Mouse (Mus musculus) heart, postnatal 0 days (tissue): ENCODE results near the gene Hao1. TPM values are rescaled to one million over a fixed set of nuclear protein-coding genes. Genes with fewer than 3 reads are reported as not detected.

ENCODE experiments used
- ATAC-seq: fragments of 200-750 bp; cut with Nextera tagmentation; 2 replicates; pipeline ENCODE4 v1.8.0; 2017; ENCODE audit warnings: low read depth, moderate number of reproducible peaks, moderate library complexity; ENCODE audit not compliant: insufficient read depth
- DNase-seq: peaks from one replicate; pipeline ENCODE4 v3.0.0-alpha.2; 2016; ENCODE audit warnings: low spot score
- H3K27ac ChIP-seq: fragments of 300-500 bp; sonication (generic); 2 replicates; pipeline ENCODE4 v1.5.1; 2014; ENCODE audit warnings: low read depth, mild to moderate bottlenecking
- H3K27me3 ChIP-seq: fragments of 300-500 bp; sonication (generic); 2 replicates; pipeline ENCODE4 v1.6.1; 2014; ENCODE audit warnings: low read length, mixed read lengths; ENCODE audit not compliant: control insufficient read depth, insufficient read depth
- H3K36me3 ChIP-seq: fragments of 300-500 bp; sonication (generic); replicated peaks from 2 replicates; pipeline ENCODE4 v1.6.1; 2014; ENCODE audit warnings: low read length, mixed read lengths; ENCODE audit not compliant: control insufficient read depth, insufficient read depth
- H3K4me1 ChIP-seq: fragments of 300-500 bp; sonication (generic); 2 replicates; pipeline ENCODE4 v1.6.1; 2014; ENCODE audit warnings: antibody characterized with exemption; ENCODE audit not compliant: control insufficient read depth, insufficient read depth
- H3K4me2 ChIP-seq: fragments of 300-500 bp; sonication (generic); 2 replicates; pipeline ENCODE4 v1.6.1; 2014; ENCODE audit warnings: low read depth, mild to moderate bottlenecking, low read length, moderate library complexity
- H3K4me3 ChIP-seq: fragments of 300-500 bp; sonication (generic); 2 replicates; pipeline ENCODE4 v1.5.1; 2014; ENCODE audit warnings: low read depth, low read length
- H3K9ac ChIP-seq: fragments of 300-500 bp; sonication (generic); replicated peaks from 2 replicates; pipeline ENCODE4 v1.6.1; 2014; ENCODE audit warnings: low read depth, low read length, mixed read lengths
- H3K9me3 ChIP-seq: fragments of 300-500 bp; sonication (generic); replicated peaks from 2 replicates; pipeline ENCODE4 v1.6.1; 2016; ENCODE audit warnings: low read length; ENCODE audit not compliant: control insufficient read depth
- CTCF ChIP-seq: IDR thresholded peaks from 2 replicates; pipeline ENCODE4 v1.5.1; 2016; ENCODE audit warnings: antibody characterized with exemption, control low read depth, low read depth
- EP300 ChIP-seq: IDR thresholded peaks from 2 replicates; pipeline ENCODE4 v1.6.1; 2016; ENCODE audit warnings: antibody characterized with exemption, low read depth
- WGBS: fragments of 180-500 bp; shearing (Covaris S2); extraction: QIAGEN DNeasy Blood & Tissue Kit; methylation state at CpG from one replicate; pipeline ENCODE4 v1.1.7; 2014; 5-methylcytosine and 5-hydroxymethylcytosine counted together
- polyA plus RNA-seq: library from polyadenylated mRNA; unstranded; fragments of >200 nt; fragmentation: Nextera tagmentation; extraction: Ambion mirVana; gene quantifications from 2 replicates; pipeline ENCODE4 v1.2.1, GENCODE M21; 2015
- total RNA-seq: library from RNA; depleted of rRNA; stranded (reverse); fragments of >200 nt; gene quantifications from 2 replicates; pipeline ENCODE4 v1.2.3, GENCODE M21; 2014; ENCODE audit warnings: low replicate concordance; rRNA removed

Gene Hao1
- total RNA-seq (not detected in 2 replicates), polyA plus RNA-seq (0.07 and 0.11 TPM in 2 replicates)

GRCm38 (mm10) chr2:134554221-134554727, at the start of gene Hao1:
TSS of gene Hao1 (minus strand) at chr2:134554368.
- no peak within 1 kb of the TSS for H3K27ac ChIP-seq
- H3K9ac ChIP-seq = no peak within 1 kb of the TSS
- H3K36me3 ChIP-seq = no peaks in the 10 kb centered on the region
- no peak within 1 kb of the TSS for H3K4me2 ChIP-seq
- TF ChIP-seq EP300 (no peak), CTCF (no peak)
- no peak within 1 kb of the TSS for H3K4me3 ChIP-seq
- H3K4me1 ChIP-seq = no peaks in the 10 kb centered on the region
- ATAC-seq (no peak), DNase-seq (no peak)
- 75% methylated on average over 8 of the region's 8 CpGs for WGBS
- H3K27me3 ChIP-seq = no peaks in the 10 kb centered on the region
- no peaks in the 10 kb centered on the region for H3K9me3 ChIP-seq

DNA sequence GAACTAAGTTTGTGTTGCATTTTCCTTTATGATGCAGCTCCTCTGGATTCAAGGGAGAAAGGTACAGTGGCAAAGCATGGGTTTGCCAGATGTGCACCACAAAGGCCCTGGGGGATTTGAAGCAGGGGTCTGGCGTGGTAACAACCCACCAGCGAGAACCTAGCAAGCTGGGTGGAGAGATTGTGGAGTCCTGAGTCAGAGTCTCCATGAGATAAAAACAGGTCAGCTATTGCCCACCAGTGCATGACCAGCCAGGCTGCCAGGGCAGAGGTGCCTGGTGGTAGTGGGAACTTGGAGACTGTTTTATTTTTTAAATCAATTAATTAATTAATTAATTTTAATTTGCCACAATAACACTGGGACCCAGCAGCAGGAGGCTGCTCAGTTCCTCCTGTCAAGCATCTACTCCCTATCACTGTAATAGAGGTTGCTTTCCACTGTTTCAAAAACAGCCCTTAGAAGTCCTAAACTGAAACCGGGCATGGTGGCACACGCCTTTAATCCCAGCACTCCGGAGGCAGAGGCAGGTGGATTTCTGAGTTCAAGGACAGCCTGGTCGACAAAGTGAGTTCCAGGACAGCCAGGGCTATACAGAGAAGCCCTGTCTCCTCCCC, 37.0 kb upstream of the Hao1 start:
- Histone ChIP-seq H3K9me3 (no peaks in the 10 kb centered on the region), H3K36me3 (peaks cover 8% of the 10 kb centered on the region; the same call in 1 of the 2 replicates), H3K4me3 (no peak overlapping the region), H3K9ac (no peak overlapping the region), H3K27ac (no peak overlapping the region), H3K4me2 (no peak overlapping the region), H3K27me3 (no peaks in the 10 kb centered on the region), H3K4me1 (no peaks in the 10 kb centered on the region)
- DNase-seq (no peak), ATAC-seq (no peak)
- TF ChIP-seq EP300 (no peak), CTCF (no peak)
- 88% methylated on average over 6 of the region's 6 CpGs for WGBS

DNA sequence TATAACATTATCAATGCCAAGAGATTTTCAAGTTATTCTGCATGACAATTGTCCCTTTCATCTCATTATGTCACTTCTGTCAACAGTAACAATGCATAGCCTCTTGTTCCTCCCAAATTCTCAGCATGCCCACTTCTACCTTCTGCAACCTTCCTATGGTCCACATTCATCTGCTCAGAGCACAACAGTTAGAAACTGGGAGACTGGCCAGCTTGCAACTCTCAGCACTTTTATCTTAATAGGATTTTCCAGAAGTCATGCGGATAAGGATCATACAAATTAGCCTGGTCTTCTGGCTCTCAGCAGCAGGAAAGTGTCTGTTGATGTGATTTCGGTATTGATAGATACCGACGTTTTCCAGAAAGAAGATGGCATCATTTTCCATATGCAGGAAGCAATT, 31.1 kb upstream of the Hao1 start:
- Histone ChIP-seq H3K9ac (no peak overlapping the region), H3K4me3 (no peak overlapping the region), H3K4me2 (no peak overlapping the region), H3K36me3 (no peaks in the 10 kb centered on the region), H3K4me1 (no peaks in the 10 kb centered on the region), H3K27ac (no peak overlapping the region), H3K9me3 (no peaks in the 10 kb centered on the region), H3K27me3 (no peaks in the 10 kb centered on the region)
- 33% methylated on average over 4 of the region's 4 CpGs for WGBS
- DNase-seq = no peak
- no peak for ATAC-seq
- TF ChIP-seq CTCF (no peak), EP300 (no peak)

DNA sequence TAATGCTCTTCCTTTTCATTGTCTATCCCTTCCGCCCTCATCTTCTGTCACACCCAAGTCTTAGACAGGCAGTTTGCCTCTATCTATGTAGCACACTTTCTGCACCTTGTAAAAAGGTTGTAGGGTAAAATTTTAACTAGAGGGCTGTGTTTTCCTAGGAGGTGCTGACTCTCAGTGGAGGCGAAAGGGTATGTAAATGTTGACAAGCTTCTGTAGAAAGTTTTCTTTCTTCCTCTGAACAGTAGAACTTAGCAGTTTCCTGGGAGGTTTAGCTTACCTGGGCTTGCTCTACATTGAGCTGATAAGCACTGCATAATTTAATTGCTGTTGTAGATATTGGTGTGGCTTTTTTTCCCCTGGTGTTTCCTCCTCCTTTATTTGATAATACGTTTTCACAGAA, 5.3 kb upstream of the Hao1 start:
- no peak for DNase-seq
- Histone ChIP-seq H3K4me3 (no peak overlapping the region), H3K36me3 (no peaks in the 10 kb centered on the region), H3K27ac (no peak overlapping the region), H3K9me3 (no peaks in the 10 kb centered on the region; the same call in 1 of the 2 replicates), H3K9ac (no peak overlapping the region), H3K4me2 (no peak overlapping the region), H3K4me1 (no peaks in the 10 kb centered on the region), H3K27me3 (no peaks in the 10 kb centered on the region)
- TF ChIP-seq CTCF (no peak), EP300 (no peak)
- no peak for ATAC-seq
- 80% methylated on average over 3 of the region's 3 CpGs for WGBS

DNA sequence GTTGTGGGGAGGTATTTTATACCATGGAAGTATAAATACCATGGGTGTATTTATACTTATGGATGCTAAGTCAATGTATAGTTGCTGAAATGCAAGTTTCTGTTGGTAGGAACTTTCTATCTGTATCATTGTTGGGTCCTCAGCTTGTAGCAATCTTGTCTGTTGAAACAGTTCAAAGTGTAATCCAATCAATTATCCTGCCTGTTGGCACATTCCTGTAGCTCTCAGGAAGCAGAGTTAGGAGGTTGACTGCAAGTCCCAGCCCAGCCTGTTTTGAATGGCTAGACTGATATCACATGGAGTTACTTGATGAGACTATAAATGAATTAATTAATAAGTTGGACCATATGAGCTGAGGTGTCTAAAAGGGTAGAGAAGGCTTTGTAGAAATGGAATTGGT, 1.8 kb downstream of the Hao1 start:
- DNase-seq = no peak
- Histone ChIP-seq H3K4me2 (no peak overlapping the region), H3K27ac (no peak overlapping the region)

DNA sequence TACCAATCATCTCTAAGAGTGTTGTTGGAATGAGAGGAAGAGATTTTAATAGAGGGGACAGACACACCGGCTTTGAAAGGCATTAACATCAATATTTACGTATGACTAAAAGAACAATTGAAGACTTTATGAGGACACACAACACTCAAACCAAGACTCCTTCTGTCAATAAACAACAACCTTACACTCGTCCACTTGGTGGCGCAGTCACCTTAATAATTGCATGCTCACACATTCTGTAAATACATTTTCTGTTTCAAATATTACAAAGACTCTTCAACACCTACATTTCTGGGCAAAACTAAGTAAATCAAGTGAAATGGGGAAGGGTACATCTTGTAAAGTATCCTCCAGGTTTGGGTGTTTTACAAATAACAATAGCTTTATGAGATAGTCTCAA, 4.4 kb downstream of the Hao1 start:
- DNase-seq (peak; percentile 34), ATAC-seq (no peak)
- no peak overlapping the region for H3K9ac ChIP-seq
- 20% methylated on average over 4 of the region's 4 CpGs for WGBS
- TF ChIP-seq EP300 (no peak), CTCF (peak; percentile 78)
- H3K9me3 ChIP-seq = no peaks in the 10 kb centered on the region
- H3K4me2 ChIP-seq = no peak overlapping the region
- no peaks in the 10 kb centered on the region for H3K27me3 ChIP-seq
- H3K27ac ChIP-seq = no peak overlapping the region
- no peak overlapping the region for H3K4me3 ChIP-seq
- H3K36me3 ChIP-seq = no peaks in the 10 kb centered on the region
- H3K4me1 ChIP-seq = no peaks in the 10 kb centered on the region

More for the DNA sequence above, 1.8 kb downstream of the Hao1 start:
- Histone ChIP-seq H3K9me3 (no peaks in the 10 kb centered on the region), H3K4me3 (no peak overlapping the region), H3K36me3 (no peaks in the 10 kb centered on the region), H3K27me3 (no peaks in the 10 kb centered on the region), H3K4me1 (no peaks in the 10 kb centered on the region), H3K9ac (no peak overlapping the region)
- no peak for TF ChIP-seq CTCF
- no peak for TF ChIP-seq EP300
- ATAC-seq = no peak
